Mouse (Mus musculus) testis, adult 2 months (tissue): Measurements from ENCODE around the gene Farp1.

Experiments
- CTCF ChIP-seq: fragments of 200-500 bp; IDR thresholded peaks from 2 replicates; pipeline ENCODE4 v1.5.1; 2012; ENCODE audit warnings: low read depth, mild to moderate bottlenecking, inconsistent platforms, low read length, moderate library complexity; ENCODE audit not compliant: control insufficient read depth, insufficient read depth, insufficient replicate concordance
- POLR2A ChIP-seq: fragments of 200-500 bp; IDR thresholded peaks from 2 replicates; pipeline ENCODE4 v1.6.1; 2012; ENCODE audit warnings: low read depth, mild to moderate bottlenecking, inconsistent platforms, low read length, moderate library complexity; ENCODE audit not compliant: control insufficient read depth

- TF ChIP-seq CTCF (no peak), POLR2A (no peak)
Observed at GRCm38 (mm10) chr14:121264453-121264852, 229.5 kb downstream of the Farp1 start.
